Mouse (Mus musculus) inflammation-experienced regulatory T-cells, adult 6 months (primary cell): ENCODE results near the gene Bud23. TPM values are rescaled to one million over a fixed set of nuclear protein-coding genes. Genes with fewer than 3 reads are reported as not detected.

Experiments
- ATAC-seq: one replicate; pipeline ENCODE4 v1.8.0; 2017
- polyA plus RNA-seq, 3 experiments: library from polyadenylated mRNA; unstranded; fragments of 100-300 nt; shearing (Covaris generic); gene quantifications; one replicate each; pipeline ENCODE4 v1.2.1; 2017

Bud23 gene
- polyA plus RNA-seq, 3 experiments from 2014 or later: 63.3 to 71.1 (median 67.0) TPM

- no peak for ATAC-seq
Observed at GRCm38 (mm10) chr5:135016224-135016759, 48.5 kb downstream of the Bud23 start.

GRCm38 (mm10) chr5:135015497-135015896 is 49.3 kb downstream of the Bud23 start:
- ATAC-seq: peak; percentile 73

- ATAC-seq: no peak
Observed at GRCm38 (mm10) chr5:135012671-135013441, 51.9 kb downstream of the Bud23 start.

GRCm38 (mm10) chr5:135011809-135012613 is 52.7 kb downstream of the Bud23 start:
- ATAC-seq: no peak

- ATAC-seq: no peak
Observed at GRCm38 (mm10) chr5:135010841-135011743, 53.7 kb downstream of the Bud23 start.

- no peak for ATAC-seq
Observed at GRCm38 (mm10) chr5:135010320-135010709, 54.4 kb downstream of the Bud23 start.

GRCm38 (mm10) chr5:135009590-135010319 is 55.0 kb downstream of the Bud23 start:
- peak; percentile 52 for ATAC-seq

- ATAC-seq: peak; percentile 83
Observed at GRCm38 (mm10) chr5:135008671-135009589, 55.8 kb downstream of the Bud23 start, which contains the start of gene Abhd11. TSS of gene Abhd11 (plus strand) at chr5:135009152.

- ATAC-seq: no peak
Observed at GRCm38 (mm10) chr5:135007802-135008571, 56.8 kb downstream of the Bud23 start.

Other genes with a start within 250 kb of the Bud23 start
- not detected for gene Tmem270, start 158.2 kb downstream of the Bud23 start, polyA plus RNA-seq
- not detected for gene Cldn13, start 149.4 kb downstream of the Bud23 start, polyA plus RNA-seq
- 10 to 100 TPM in 2 of 3 experiments, 1 to 10 TPM in 1; 6.3 to 17.2 (median 12.0) TPM for gene Mettl27, start 132.6 kb downstream of the Bud23 start, polyA plus RNA-seq
- gene Cldn4, start 118.0 kb downstream of the Bud23 start, polyA plus RNA-seq: not detected
- gene Cldn3, start 78.7 kb downstream of the Bud23 start, polyA plus RNA-seq: not detected
- 10 to 100 TPM; 26.7 to 80.0 (median 60.4) TPM for gene Abhd11, start 55.8 kb downstream of the Bud23 start, polyA plus RNA-seq
- gene Stx1a, start 41.5 kb downstream of the Bud23 start, polyA plus RNA-seq: 10 to 100 TPM in 2 of 3 experiments, 1 to 10 TPM in 1; 4.4 to 24.9 (median 20.8) TPM
- gene Dnajc30, start 757 bp downstream of the Bud23 start, polyA plus RNA-seq: 10 to 100 TPM; 18.9 to 32.0 (median 30.4) TPM
- not detected for gene Vps37d, start 13.3 kb upstream of the Bud23 start, polyA plus RNA-seq
- not detected for gene Mlxipl, start 24.9 kb upstream of the Bud23 start, polyA plus RNA-seq
- gene Tbl2, start 84.7 kb upstream of the Bud23 start, polyA plus RNA-seq: 1 to 10 TPM; 5.2 to 9.2 (median 5.8) TPM
- gene Bcl7b, start 103.3 kb upstream of the Bud23 start, polyA plus RNA-seq: 10 to 100 TPM; 39.0 to 55.4 (median 54.2) TPM
- 10 to 100 TPM; 25.0 to 27.5 (median 26.0) TPM for gene Baz1b, start 122.3 kb upstream of the Bud23 start, polyA plus RNA-seq
- under 1 TPM in 1 of 3 experiments, not detected in 2; 0.15 TPM for gene Fzd9, start 186.3 kb upstream of the Bud23 start, polyA plus RNA-seq